Mouse (Mus musculus): ENCODE measurements around the gene Olfr239. TPM values are rescaled to one million over a fixed set of nuclear protein-coding genes. Genes with fewer than 3 reads are reported as not detected.
"Not testable (repeated sequence)": the region's sequence is repeated elsewhere in the genome, so short reads cannot be mapped to it uniquely, and the experiment has no call there.

The Olfr239 gene
- total RNA-seq (2017): not detected in 3 replicates

DNA sequence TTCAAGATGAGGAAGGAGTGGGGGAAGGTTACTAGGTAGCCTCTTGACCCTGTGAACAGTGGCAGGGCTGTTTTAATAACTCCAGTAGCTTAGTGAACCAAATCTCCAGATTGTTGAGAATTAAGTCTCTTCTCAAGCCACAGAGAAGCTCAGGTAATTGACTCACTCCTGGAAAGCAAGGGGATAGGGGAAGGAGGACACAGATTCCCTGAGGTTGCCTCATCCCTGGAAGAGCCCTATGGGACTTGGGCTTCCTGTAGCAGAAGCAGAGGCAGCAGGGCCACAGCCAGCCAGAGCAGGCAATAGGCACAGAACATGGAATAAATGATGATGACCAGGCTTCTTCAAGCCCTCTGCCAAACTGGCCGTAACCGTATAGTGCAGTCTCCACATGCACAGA is at the start of gene Olfr239:
Gene Olfr239 (plus strand): TSS at position 301 of the 400 bp plus-strand sequence.
- not testable (repeated sequence) for ATAC-seq (replicated peaks; ENCODE audit: insufficient number of reproducible peaks, low FRiP score, low TSS enrichment, poor library complexity, severe bottlenecking)

- ATAC-seq (replicated peaks; ENCODE audit: insufficient number of reproducible peaks, low FRiP score, low TSS enrichment, poor library complexity, severe bottlenecking): not testable (repeated sequence)
These were observed 23.0 kb upstream of the Olfr239 start, which contains the start of gene Olfr55 for GRCm38 (mm10) chr17:33168147-33168546. TSS of gene Olfr55 (plus strand) at chr17:33168447.

GRCm38 (mm10) chr17:33221590-33221989 is 30.5 kb downstream of the Olfr239 start, which contains the start of gene Olfr1564:
TSS of gene Olfr1564 (minus strand) at chr17:33221690.
- no peak for ATAC-seq (replicated peaks; ENCODE audit: insufficient number of reproducible peaks, low FRiP score, low TSS enrichment, poor library complexity, severe bottlenecking)

- ATAC-seq (replicated peaks; ENCODE audit: insufficient number of reproducible peaks, low FRiP score, low TSS enrichment, poor library complexity, severe bottlenecking): not testable (repeated sequence)
These were observed 45.5 kb downstream of the Olfr239 start for GRCm38 (mm10) chr17:33236646-33237045.

Other genes starting within 250 kb of the Olfr239 start
- 25.2 to 40.9 TPM (median 37.7 TPM) in 3 replicates for gene Cyp4f13, start 243.9 kb upstream of the Olfr239 start, total RNA-seq (2017)
- gene Zfp472, start 225.5 kb upstream of the Olfr239 start, total RNA-seq (2017): 26.2 to 29.4 TPM (median 26.4 TPM) in 3 replicates
- 14.0 to 27.0 TPM (median 15.5 TPM) in 3 replicates for gene Zfp952, start 198.2 kb upstream of the Olfr239 start, total RNA-seq (2017)
- gene Zfp763, start 157.9 kb upstream of the Olfr239 start, total RNA-seq (2017): 1.3 to 7.7 TPM (median 3.2 TPM) in 3 replicates
- not detected in 3 replicates for gene 4921501E09Rik, start 123.2 kb upstream of the Olfr239 start, total RNA-seq (2017)
- 3.7 to 8.6 TPM (median 5.7 TPM) in 3 replicates for gene Zfp563, start 102.0 kb upstream of the Olfr239 start, total RNA-seq (2017)
- not detected in 3 replicates for gene Morc2b, start 51.6 kb upstream of the Olfr239 start, total RNA-seq (2017)
- not detected in 3 replicates for gene Olfr55, start 22.9 kb upstream of the Olfr239 start, total RNA-seq (2017)
- gene Olfr1564, start 30.4 kb downstream of the Olfr239 start, total RNA-seq (2017): not detected in 3 replicates
- gene Zfp955a, start 63.8 kb downstream of the Olfr239 start, total RNA-seq (2017): 11.0 to 16.6 TPM (median 14.2 TPM) in 3 replicates
- gene Olfr63, start 73.4 kb downstream of the Olfr239 start, total RNA-seq (2017): not detected in 3 replicates
- 4.2 to 10.9 TPM (median 6.7 TPM) in 3 replicates for gene Zfp955b, start 98.2 kb downstream of the Olfr239 start, total RNA-seq (2017)
- 9.0 to 12.1 TPM (median 10.7 TPM) in 3 replicates for gene Zfp81, start 167.6 kb downstream of the Olfr239 start, total RNA-seq (2017)
- gene Zfp101, start 203.3 kb downstream of the Olfr239 start, total RNA-seq (2017): 8.7 to 17.7 TPM (median 10.2 TPM) in 3 replicates
- gene Actl9, start 241.6 kb downstream of the Olfr239 start, total RNA-seq (2017): 1.2 TPM in 1 of 3 replicates, not detected in the others